Mouse (Mus musculus) G1E (cell line): ENCODE measurements at regions not wholly inside any gene's neighbourhood (a gene's known extent, or its start where the extent isn't known, plus 50 kb on each side); places are given as distances from the start of the nearest gene placed in this dataset.
"Not testable (repeated sequence)": the region's sequence is repeated elsewhere in the genome, so short reads cannot be mapped to it uniquely, and the experiment has no call there.

Source experiments
- ATAC-seq: 2 replicates; pipeline ENCODE4 v1.8.0; 2016; ENCODE audit warnings: mild to moderate bottlenecking; ENCODE audit not compliant: insufficient number of reproducible peaks, poor library complexity, low FRiP score, severe bottlenecking; ENCODE audit errors: extremely low read depth
- DNase-seq: peaks from one replicate; pipeline ENCODE4 v3.0.0; 2012; ENCODE audit warnings: low spot score
- H3K27me3 ChIP-seq: 2 replicates; pipeline ENCODE4 v1.6.1; 2012; ENCODE audit warnings: mild to moderate bottlenecking, low read length, inconsistent platforms; ENCODE audit not compliant: insufficient read depth
- H3K36me3 ChIP-seq: replicated peaks from 2 replicates; pipeline ENCODE3; 2012; ENCODE audit warnings: mild to moderate bottlenecking, inconsistent platforms
- H3K4me1 ChIP-seq: 2 replicates; pipeline ENCODE4 v1.6.1; 2012; ENCODE audit warnings: low read depth, low read length, inconsistent platforms, mixed read lengths; ENCODE audit not compliant: insufficient read depth
- H3K4me3 ChIP-seq: 2 replicates; pipeline ENCODE4 v1.5.1; 2012; ENCODE audit warnings: low read depth, mild to moderate bottlenecking, inconsistent platforms, low read length, moderate library complexity, mixed read lengths
- H3K9me3 ChIP-seq: replicated peaks from 2 replicates; pipeline ENCODE4 v1.6.1; 2012; ENCODE audit warnings: inconsistent platforms
- CTCF ChIP-seq: IDR thresholded peaks from 2 replicates; pipeline ENCODE4 v1.5.1; 2012; ENCODE audit warnings: low read depth, low read length, inconsistent platforms, mixed read lengths
- GATA1 ChIP-seq: IDR thresholded peaks from 2 replicates; pipeline ENCODE4 v1.6.1; 2012; ENCODE audit warnings: borderline replicate concordance, low read length, inconsistent platforms, mixed read lengths
- GATA2 ChIP-seq: IDR thresholded peaks from 2 replicates; pipeline ENCODE4 v1.6.1; 2012; ENCODE audit warnings: low read depth, low read length, inconsistent platforms, borderline replicate concordance
- POLR2AphosphoS5 ChIP-seq: IDR thresholded peaks from 2 replicates; pipeline ENCODE4 v1.6.1; 2012; ENCODE audit warnings: low read depth, low read length, inconsistent platforms; ENCODE audit not compliant: insufficient replicate concordance
- TAL1 ChIP-seq: conservative IDR thresholded peaks from 2 replicates; pipeline ENCODE4 v1.6.1; 2012; ENCODE audit warnings: low read depth, low read length, inconsistent platforms, mixed read lengths

- DNase-seq (no peak), ATAC-seq (no peak)
- Histone ChIP-seq H3K27me3 (no peaks in the 10 kb centered on the region), H3K4me1 (no peaks in the 10 kb centered on the region), H3K4me3 (no peak overlapping the region), H3K36me3 (no peaks in the 10 kb centered on the region), H3K9me3 (0 out of 2 replicates have a peak, but pooled peaks cover 2% of the 10 kb centered on the region)
- TF ChIP-seq GATA2 (no peak), TAL1 (no peak), CTCF (no peak), GATA1 (no peak), POLR2AphosphoS5 (no peak)
Observed at GRCm38 (mm10) chr14:96668635-96669034, 149.7 kb upstream of the Klhl1 start.

- no peak for ATAC-seq
- TF ChIP-seq CTCF, result no peak
- no peak for TF ChIP-seq GATA2
- no peak for TF ChIP-seq TAL1
- TF ChIP-seq GATA1, result no peak
- TF ChIP-seq POLR2AphosphoS5, result no peak
- peaks cover 9% of the 10 kb centered on the region for H3K9me3 ChIP-seq
- H3K36me3 ChIP-seq, result no peaks in the 10 kb centered on the region
- H3K27me3 ChIP-seq, result no peaks in the 10 kb centered on the region
- H3K4me1 ChIP-seq, result no peaks in the 10 kb centered on the region
- no peak for DNase-seq
- no peak overlapping the region for H3K4me3 ChIP-seq
Observed at GRCm38 (mm10) chr14:96656500-96656899, 137.6 kb upstream of the Klhl1 start.

- peaks cover 7% of the 10 kb centered on the region; the same call in 1 of the 2 replicates for H3K9me3 ChIP-seq
- no peak for ATAC-seq
- DNase-seq, result no peak
- H3K4me1 ChIP-seq, result no peaks in the 10 kb centered on the region
- H3K36me3 ChIP-seq, result no peaks in the 10 kb centered on the region
- no peak overlapping the region for H3K4me3 ChIP-seq
- TF ChIP-seq POLR2AphosphoS5 (no peak), TAL1 (no peak), GATA1 (no peak)
- H3K27me3 ChIP-seq, result no peaks in the 10 kb centered on the region
Observed at GRCm38 (mm10) chr14:96630291-96630690, 111.4 kb upstream of the Klhl1 start.

GRCm38 (mm10) chr14:96606736-96607135, 87.8 kb upstream of the Klhl1 start:
- no peak for TF ChIP-seq TAL1
- no peak for TF ChIP-seq GATA2
- DNase-seq (no peak), ATAC-seq (no peak)
- no peaks in the 10 kb centered on the region for H3K4me1 ChIP-seq
- no peak overlapping the region for H3K4me3 ChIP-seq
- H3K27me3 ChIP-seq, result no peaks in the 10 kb centered on the region
- H3K36me3 ChIP-seq, result no peaks in the 10 kb centered on the region
- H3K9me3 ChIP-seq, result peaks cover 2% of the 10 kb centered on the region; the same call in 1 of the 2 replicates

- DNase-seq, H3K27me3 ChIP-seq, H3K4me3 ChIP-seq, H3K9me3 ChIP-seq, ATAC-seq, H3K36me3 ChIP-seq, H3K4me1 ChIP-seq: not testable (repeated sequence)
Observed at GRCm38 (mm10) chr14:96601092-96601491, 82.2 kb upstream of the Klhl1 start.

GRCm38 (mm10) chr14:96592051-96592450, 73.1 kb upstream of the Klhl1 start:
- DNase-seq, result no peak
- Histone ChIP-seq H3K27me3 (no peaks in the 10 kb centered on the region), H3K4me3 (no peak overlapping the region), H3K9me3 (no peaks in the 10 kb centered on the region), H3K36me3 (no peaks in the 10 kb centered on the region), H3K4me1 (no peaks in the 10 kb centered on the region)
- ATAC-seq, result no peak
- TF ChIP-seq TAL1, result no peak
- TF ChIP-seq GATA2, result no peak
- TF ChIP-seq POLR2AphosphoS5, result no peak
- no peak for TF ChIP-seq CTCF
- TF ChIP-seq GATA1, result no peak
